1 mouse cellular context compared by ENCODE assay signal in the genomic region with DNA sequence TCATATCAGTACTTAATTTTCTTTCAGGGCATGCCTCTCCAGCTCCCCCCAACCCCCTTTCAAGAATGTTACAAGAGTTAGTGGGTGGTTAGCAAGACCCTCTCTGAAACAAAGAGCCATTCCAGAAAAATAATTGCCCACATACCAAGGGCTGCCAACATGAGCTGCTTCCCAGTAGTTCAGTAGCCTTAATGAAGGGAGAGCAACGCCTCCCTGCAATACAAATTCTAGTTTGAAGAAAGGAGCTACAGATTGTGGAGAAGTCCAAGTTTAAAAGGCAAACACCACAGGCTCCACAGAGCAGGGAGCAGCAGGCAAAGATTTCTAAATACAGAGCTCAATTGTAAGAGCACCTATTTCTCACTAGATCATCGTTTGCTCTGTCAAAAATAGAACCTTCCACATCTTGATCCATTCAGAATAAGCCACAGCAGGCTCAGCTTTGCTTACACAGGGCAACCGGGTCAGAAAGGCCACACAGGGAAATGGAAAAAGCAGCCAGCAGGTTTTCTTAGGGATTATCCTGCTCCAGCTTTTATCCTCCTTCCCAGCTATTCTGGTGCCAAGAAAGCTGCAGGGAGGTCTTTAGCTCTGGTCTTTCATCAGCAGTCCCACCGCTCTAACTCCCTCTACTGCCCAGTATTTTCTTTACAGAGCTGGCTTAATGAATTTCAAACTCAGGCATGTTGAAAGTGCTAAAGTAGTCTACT.
TF ChIP-seq lines count a peak whose summit lies in the region.

No protein-coding gene starts in this region.

TF ChIP-seq in MEL, 35 proteins besides CTCF, POLR2A, EP300 and RAD21 (continued from another document):
- TF ChIP-seq NRF1 (IDR thresholded peaks at IDR 0.05; ENCODE audit: insufficient read depth, low read depth, low read length, poor library complexity, severe bottlenecking) = no peak
